In genomic region chr4:126262119-126262807, GRCm38 (mm10) we compare ENCODE assay signal across 1 mouse cellular context.
TF ChIP-seq lines count a peak whose summit lies in the region.

Gene Trappc3 (plus strand): TSS chr4:126262325.

TF ChIP-seq in MEL, 35 proteins besides CTCF, POLR2A, EP300 and RAD21 (continued from another document):
- TF ChIP-seq MXI1 (IDR thresholded peaks at IDR 0.05; ENCODE audit: low read depth, low read length) = peak; percentile 87
